Mouse (Mus musculus) heart, embryonic 14.5 days (tissue): ENCODE data around the gene Slc39a1. TPM values are rescaled to one million over a fixed set of nuclear protein-coding genes. Genes with fewer than 3 reads are reported as not detected.

Source experiments
- ATAC-seq: fragments of 200-750 bp; cut with Nextera tagmentation; 2 replicates; pipeline ENCODE4 v1.8.0; 2017; ENCODE audit warnings: low read depth, moderate TSS enrichment; ENCODE audit not compliant: insufficient number of reproducible peaks, insufficient read depth, low FRiP score
- H3K27ac ChIP-seq, 2 experiments: fragments of 200-500 bp in 1 of 2; fragments of 300-500 bp in 1 of 2; sonication (generic) in 1 of 2; replicated peaks in 1 of 2; 2 replicates each; pipeline ENCODE4 v1.5.1; 2012 to 2014; ENCODE audit warnings: low read depth in 2 of 2, low read length in 2 of 2, control low read depth in 1 of 2, mild to moderate bottlenecking in 1 of 2, mixed read lengths in 1 of 2; ENCODE audit not compliant: control insufficient read depth in 1 of 2, insufficient read depth in 1 of 2
- H3K27me3 ChIP-seq: fragments of 300-500 bp; sonication (generic); 2 replicates; pipeline ENCODE4 v1.6.1; 2014; ENCODE audit warnings: mild to moderate bottlenecking, low read length, control low read depth; ENCODE audit not compliant: control insufficient read depth, insufficient read depth
- H3K36me3 ChIP-seq: fragments of 300-500 bp; sonication (generic); 2 replicates; pipeline ENCODE4 v1.6.1; 2014; ENCODE audit warnings: mild to moderate bottlenecking, control low read depth, low read length, mixed read lengths; ENCODE audit not compliant: control insufficient read depth, insufficient read depth
- H3K4me1 ChIP-seq, 2 experiments: fragments of 200-500 bp in 1 of 2; fragments of 300-500 bp in 1 of 2; sonication (generic) in 1 of 2; 2 replicates each; pipeline ENCODE4 v1.6.1; 2012 to 2014; ENCODE audit warnings: low read length in 2 of 2, control low read depth in 1 of 2, mixed read lengths in 1 of 2; ENCODE audit not compliant: control insufficient read depth in 2 of 2, insufficient read depth in 2 of 2
- H3K4me2 ChIP-seq: fragments of 300-500 bp; sonication (generic); 2 replicates; pipeline ENCODE4 v1.6.1; 2014; ENCODE audit warnings: mild to moderate bottlenecking, low read length
- H3K4me3 ChIP-seq, 2 experiments: fragments of 200-500 bp in 1 of 2; fragments of 300-500 bp in 1 of 2; sonication (generic) in 1 of 2; 2 replicates each; pipeline ENCODE4 v1.5.1; 2012 to 2014; ENCODE audit warnings: low read length in 2 of 2, mild to moderate bottlenecking in 2 of 2, control low read depth in 1 of 2, low read depth in 1 of 2, moderate library complexity in 1 of 2; ENCODE audit not compliant: control insufficient read depth in 1 of 2, insufficient read depth in 1 of 2
- H3K9ac ChIP-seq: fragments of 300-500 bp; sonication (generic); 2 replicates; pipeline ENCODE4 v1.6.1; 2014; ENCODE audit warnings: mild to moderate bottlenecking, low read length
- H3K9me3 ChIP-seq: fragments of 300-500 bp; sonication (generic); 2 replicates; pipeline ENCODE4 v1.6.1; 2016; ENCODE audit warnings: low read length, control low read depth; ENCODE audit not compliant: control insufficient read depth
- WGBS: fragments of 180-500 bp; shearing (Covaris S2); extraction: QIAGEN DNeasy Blood & Tissue Kit; methylation state at CpG from one replicate; pipeline ENCODE4 v1.1.7; 2014; 5-methylcytosine and 5-hydroxymethylcytosine counted together
- polyA plus RNA-seq: library from polyadenylated mRNA; unstranded; fragments of >200 nt; fragmentation: Nextera tagmentation; extraction: Ambion mirVana; gene quantifications from 2 replicates; pipeline ENCODE4 v1.2.1, GENCODE M21; 2014

Gene Slc39a1
- polyA plus RNA-seq, 1 experiment from 2014 or later, result 88.2 TPM

- Histone ChIP-seq H3K27me3 (no peaks in the 10 kb centered on the region), H3K9ac (peak overlapping the region; percentile 85), H3K4me2 (peak overlapping the region; percentile 88), H3K9me3 (no peaks in the 10 kb centered on the region), H3K36me3 (peaks cover 50% of the 10 kb centered on the region), H3K4me1 (peaks cover 7 to 21% of the 10 kb centered on the region in 2 experiments; a peak in 3 of 4 replicates), H3K27ac (peak overlapping the region in 1 of 2 experiments; percentile 86; a peak in 1 of 4 replicates), H3K4me3 (peak overlapping the region; percentile 62 to 95)
- no peak for ATAC-seq
- 13% methylated on average over 5 of the region's 5 CpGs for WGBS
Observed at GRCm38 (mm10) chr3:90212723-90213122, 35.2 kb upstream of the Slc39a1 start.

DNA sequence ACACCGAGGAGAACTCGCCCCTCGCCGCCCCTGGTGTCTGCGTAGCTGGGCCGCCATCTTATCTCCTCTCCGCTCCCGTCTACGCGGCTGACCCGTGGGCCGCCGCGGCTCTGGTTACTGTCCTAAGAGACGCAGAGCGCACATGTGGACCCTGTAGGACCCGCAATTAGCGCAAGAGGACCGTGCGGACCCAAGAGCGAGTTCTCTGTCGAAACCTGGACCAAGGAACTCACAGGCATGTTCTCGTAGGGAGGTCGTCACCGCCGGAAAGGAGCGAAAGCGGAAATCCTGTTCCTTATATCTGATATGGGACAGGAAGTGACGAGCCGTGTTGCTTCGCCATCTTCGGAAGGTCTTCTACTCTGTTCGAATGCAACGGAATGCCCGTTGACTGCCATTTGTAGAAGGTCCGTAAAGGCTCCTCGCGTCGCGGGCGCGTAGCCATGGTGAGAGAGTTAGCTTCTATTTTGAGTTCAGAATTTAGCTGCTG lies 34.5 kb upstream of the Slc39a1 start, which contains the start of the genes Rps27 and Rab13:
TSS of gene Rps27 (minus strand) at position 275 of the 490 bp plus-strand sequence.
TSS of gene Rab13 (plus strand) at position 319 of the 490 bp plus-strand sequence.
- peak within 1 kb of the TSS; percentile 62 to 95 for H3K4me3 ChIP-seq
- H3K27me3 ChIP-seq, result no peaks in the 10 kb centered on the region
- peak; percentile 87 for ATAC-seq
- H3K4me2 ChIP-seq, result peak within 1 kb of the TSS; percentile 88
- peaks cover 7 to 21% of the 10 kb centered on the region in 2 experiments; a peak in 3 of 4 replicates for H3K4me1 ChIP-seq
- WGBS, result under 1% methylated on average over 42 of the region's 42 CpGs
- H3K9ac ChIP-seq, result peak within 1 kb of the TSS; percentile 85
- H3K9me3 ChIP-seq, result no peaks in the 10 kb centered on the region
- H3K27ac ChIP-seq, result peak within 1 kb of the TSS; percentile 86 to 96
- H3K36me3 ChIP-seq, result peaks cover 43% of the 10 kb centered on the region

GRCm38 (mm10) chr3:90213956-90214684 lies 33.9 kb upstream of the Slc39a1 start:
- 13% methylated on average over 12 of the region's 12 CpGs for WGBS
- Histone ChIP-seq H3K27me3 (no peaks in the 10 kb centered on the region), H3K4me1 (peaks cover 7 to 21% of the 10 kb centered on the region in 2 experiments; a peak in 3 of 4 replicates), H3K4me3 (peak overlapping the region; percentile 62 to 95), H3K4me2 (peak overlapping the region; percentile 88), H3K36me3 (peaks cover 36% of the 10 kb centered on the region), H3K9ac (peak overlapping the region; percentile 63), H3K27ac (peak overlapping the region in 1 of 2 experiments; percentile 86; a peak in 1 of 4 replicates), H3K9me3 (no peaks in the 10 kb centered on the region)
- ATAC-seq, result 0 out of 2 replicates have a peak, but pooled peaks have one; percentile 28

GRCm38 (mm10) chr3:90215825-90216380 lies 32.1 kb upstream of the Slc39a1 start:
- no peaks in the 10 kb centered on the region for H3K27me3 ChIP-seq
- no peak overlapping the region for H3K4me2 ChIP-seq
- H3K27ac ChIP-seq, result no peak overlapping the region
- H3K4me3 ChIP-seq, result no peak overlapping the region
- peaks cover 7 to 25% of the 10 kb centered on the region in 2 experiments; a peak in 3 of 4 replicates for H3K4me1 ChIP-seq
- no peak for ATAC-seq
- H3K9ac ChIP-seq, result no peak overlapping the region
- peaks cover 18% of the 10 kb centered on the region for H3K36me3 ChIP-seq
- H3K9me3 ChIP-seq, result no peaks in the 10 kb centered on the region
- WGBS, result 32% methylated on average over 1 of the region's 1 CpGs

- peak overlapping the region; percentile 71 for H3K4me2 ChIP-seq
- no peaks in the 10 kb centered on the region for H3K9me3 ChIP-seq
- peaks cover 15% of the 10 kb centered on the region for H3K36me3 ChIP-seq
- no peaks in the 10 kb centered on the region for H3K27me3 ChIP-seq
- peak overlapping the region; percentile 80 for H3K9ac ChIP-seq
- peak overlapping the region; percentile 79 to 83 for H3K27ac ChIP-seq
- no peak for ATAC-seq
- H3K4me1 ChIP-seq, result peaks cover 9 to 22% of the 10 kb centered on the region in 2 experiments
- WGBS, result 16% methylated on average over 6 of the region's 6 CpGs
- peak overlapping the region in 1 of 2 experiments; percentile 61; a peak in 3 of 4 replicates for H3K4me3 ChIP-seq
Observed at GRCm38 (mm10) chr3:90220088-90220487, 27.9 kb upstream of the Slc39a1 start.

DNA sequence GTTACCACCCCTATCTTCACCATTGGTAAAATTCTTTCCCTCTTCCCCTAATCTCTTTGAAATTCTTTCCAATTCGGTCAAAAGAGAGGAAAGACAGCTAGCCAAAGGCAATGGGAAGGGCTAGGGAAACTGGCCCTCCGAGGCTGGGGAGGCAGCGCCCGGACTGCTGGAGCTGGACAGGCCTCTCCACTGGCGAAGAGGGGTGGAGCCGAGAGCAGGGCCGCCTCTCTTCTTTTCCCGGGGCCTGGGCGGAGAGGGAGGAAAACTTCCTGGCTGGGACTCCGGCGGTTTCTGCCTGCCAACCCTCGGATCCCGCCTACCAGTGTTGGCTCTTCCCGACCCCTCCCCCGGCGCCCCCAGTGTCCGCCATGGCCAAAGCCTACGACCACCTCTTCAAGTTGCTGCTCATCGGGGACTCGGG lies 27.4 kb upstream of the Slc39a1 start:
- H3K4me3 ChIP-seq, result peak overlapping the region; percentile 61 to 72
- peak overlapping the region; percentile 79 to 83 for H3K27ac ChIP-seq
- peak overlapping the region; percentile 80 for H3K9ac ChIP-seq
- H3K27me3 ChIP-seq, result no peaks in the 10 kb centered on the region
- peaks cover 19% of the 10 kb centered on the region for H3K36me3 ChIP-seq
- peak overlapping the region; percentile 71 for H3K4me2 ChIP-seq
- H3K9me3 ChIP-seq, result no peaks in the 10 kb centered on the region
- peaks cover 9 to 22% of the 10 kb centered on the region in 2 experiments for H3K4me1 ChIP-seq
- 1% methylated on average over 19 of the region's 20 CpGs for WGBS
- ATAC-seq, result peak; percentile 81

DNA sequence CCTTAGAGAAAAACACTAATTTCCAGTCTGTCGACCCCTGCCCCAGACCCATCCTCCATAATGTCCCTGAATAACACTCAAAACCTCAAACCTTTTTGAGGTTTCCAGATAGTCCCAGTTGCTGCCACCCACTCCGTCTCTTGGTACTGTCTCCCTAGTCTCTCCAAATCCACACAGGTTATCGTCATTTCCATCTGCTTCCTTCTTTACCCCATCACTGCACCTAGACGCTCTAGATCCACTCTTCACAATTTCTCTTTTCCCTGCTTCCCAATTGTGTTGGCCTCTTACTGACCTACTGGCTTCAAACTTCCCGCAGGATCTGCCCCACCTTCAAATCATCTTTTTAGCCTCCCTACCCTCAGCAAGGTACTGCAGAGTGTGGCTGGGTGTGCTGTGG lies 26.8 kb upstream of the Slc39a1 start:
- H3K27ac ChIP-seq, result peak overlapping the region in 1 of 2 experiments; percentile 83; a peak in 2 of 4 replicates
- H3K27me3 ChIP-seq, result no peaks in the 10 kb centered on the region
- ATAC-seq, result no peak
- 18% methylated on average over 5 of the region's 5 CpGs for WGBS
- peak overlapping the region; percentile 61 to 72 for H3K4me3 ChIP-seq
- peaks cover 9 to 22% of the 10 kb centered on the region in 2 experiments for H3K4me1 ChIP-seq
- peak overlapping the region; percentile 71 for H3K4me2 ChIP-seq
- H3K9ac ChIP-seq, result peak overlapping the region; percentile 80
- H3K36me3 ChIP-seq, result peaks cover 25% of the 10 kb centered on the region
- H3K9me3 ChIP-seq, result no peaks in the 10 kb centered on the region
